Mouse (Mus musculus) thymus, postnatal 0 days (tissue): ENCODE results near the gene Zmym4. TPM values are rescaled to one million over a fixed set of nuclear protein-coding genes. Genes with fewer than 3 reads are reported as not detected.

Source experiments
- DNase-seq: peaks from one replicate; pipeline ENCODE4 v3.0.0-alpha.2; 2015; ENCODE audit warnings: low spot score
- polyA plus RNA-seq: library from polyadenylated mRNA; unstranded; fragments of >200 nt; fragmentation: Nextera tagmentation; extraction: Ambion mirVana; gene quantifications from 2 replicates; pipeline ENCODE4 v1.2.1, GENCODE M21; 2015

The Zmym4 gene
- polyA plus RNA-seq, 1 experiment from 2014 or later, result 14.3 TPM

GRCm38 (mm10) chr4:126943421-126943820 is 24.5 kb downstream of the Zmym4 start:
- no peak for DNase-seq

GRCm38 (mm10) chr4:126942846-126943245 is 25.1 kb downstream of the Zmym4 start:
- no peak for DNase-seq

DNA sequence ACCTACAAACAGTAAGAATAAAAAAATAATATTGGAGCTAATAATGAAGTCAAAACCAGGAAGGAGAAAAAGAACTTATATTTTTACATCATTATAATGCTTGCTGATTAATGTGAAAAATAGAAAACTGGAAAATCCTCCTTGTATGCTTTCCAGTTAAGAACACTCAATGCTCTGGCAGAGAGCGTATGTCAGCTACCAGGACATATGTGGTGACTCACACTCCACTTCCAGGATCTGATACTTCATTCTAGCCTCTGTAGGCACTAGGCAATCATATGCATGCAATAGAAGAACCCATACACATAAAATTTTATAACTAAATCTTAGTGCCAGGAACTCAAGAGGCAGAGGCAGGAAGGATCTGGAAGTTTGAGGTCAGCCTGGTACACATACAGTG is 40.2 kb downstream of the Zmym4 start:
- no peak for DNase-seq

DNA sequence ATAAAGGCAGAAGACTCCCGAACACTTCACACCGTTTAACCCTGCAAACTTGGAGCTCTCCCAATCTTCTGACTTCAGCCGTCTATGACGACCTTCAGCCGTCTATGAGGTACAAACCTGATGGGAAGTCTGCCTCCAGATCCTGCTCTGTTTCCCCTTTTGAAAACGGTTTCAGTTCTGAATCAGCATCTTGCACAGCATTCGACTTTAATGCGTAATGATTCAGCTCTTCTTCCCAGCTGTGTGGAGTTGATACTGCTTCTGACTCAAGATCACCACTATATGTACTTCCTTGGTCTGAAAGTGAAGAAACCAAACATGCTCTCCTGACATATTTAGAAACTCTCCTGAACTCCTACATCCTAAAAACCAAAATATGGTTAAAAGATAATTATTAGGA is 78.1 kb downstream of the Zmym4 start:
- no peak for DNase-seq

DNA sequence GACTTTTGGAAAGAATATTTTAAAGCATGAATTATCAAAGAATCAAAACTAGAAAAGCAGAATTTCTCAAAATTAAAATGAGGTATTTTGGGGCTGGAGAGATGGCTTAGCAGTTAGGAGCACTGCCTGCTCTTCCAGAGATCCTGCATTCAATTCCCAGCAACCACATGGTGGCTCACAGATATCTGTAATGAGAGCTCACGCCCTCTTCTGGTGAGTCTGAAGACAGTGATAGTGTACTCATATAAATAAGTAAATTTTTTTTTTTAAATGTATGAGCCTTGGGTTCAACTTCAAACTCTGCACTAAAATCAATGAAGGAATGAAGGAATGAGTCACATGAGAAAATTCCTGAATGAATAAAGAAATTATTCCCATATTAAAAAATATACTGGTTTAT is 82.0 kb downstream of the Zmym4 start:
- no peak for DNase-seq

DNA sequence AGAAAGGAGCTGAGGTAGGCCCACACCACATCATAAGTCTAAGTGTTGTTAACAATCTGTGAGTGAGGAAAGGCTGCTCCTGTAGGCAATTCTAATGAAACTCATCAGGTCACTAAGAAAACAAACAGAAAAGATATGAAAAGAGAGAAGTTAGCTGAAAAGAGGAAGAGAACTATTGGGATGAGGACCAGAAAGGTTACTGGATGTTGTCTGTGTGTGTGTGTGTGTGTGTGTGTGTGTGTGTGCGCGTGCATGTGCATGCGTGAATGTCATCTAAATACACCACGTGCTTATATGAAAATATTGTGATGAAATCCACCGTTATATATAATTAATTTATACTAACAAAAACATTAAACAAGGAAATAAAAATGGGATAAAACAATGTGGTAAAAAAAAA is 84.3 kb downstream of the Zmym4 start:
- no peak for DNase-seq

DNA sequence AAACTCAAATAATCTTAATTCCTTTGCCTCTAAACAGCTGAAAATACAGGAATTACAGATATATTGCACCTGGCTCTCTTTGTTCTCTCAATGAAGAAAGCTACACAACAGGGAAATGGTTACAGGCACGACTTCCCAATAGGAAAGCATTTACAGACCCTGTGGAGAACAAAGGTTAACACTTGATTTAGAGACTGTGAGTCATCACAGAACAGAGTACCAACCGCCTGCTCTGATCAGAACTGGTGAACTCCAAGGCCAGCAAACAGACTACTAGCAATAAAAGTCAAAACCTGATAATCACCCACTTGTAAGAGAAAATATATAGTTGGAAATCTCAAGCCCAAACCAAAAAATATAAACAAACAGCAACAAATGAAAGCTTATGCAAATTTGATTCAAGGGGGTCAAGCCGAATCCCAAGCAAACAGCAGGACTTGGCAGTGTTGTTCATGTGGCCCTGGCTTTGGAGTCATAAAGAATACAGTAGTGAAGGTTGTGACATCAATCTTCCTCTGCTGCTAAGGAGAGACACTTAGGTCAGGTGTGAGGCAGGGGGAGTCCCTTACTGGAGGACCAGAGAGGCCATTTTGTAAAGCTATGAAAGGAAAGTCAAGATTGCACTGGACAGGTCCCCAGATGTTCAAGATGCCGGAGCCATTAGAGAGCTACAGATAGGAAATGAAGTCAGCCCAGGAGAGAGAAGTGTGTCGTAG is 88.2 kb downstream of the Zmym4 start:
- no peak for DNase-seq

DNA sequence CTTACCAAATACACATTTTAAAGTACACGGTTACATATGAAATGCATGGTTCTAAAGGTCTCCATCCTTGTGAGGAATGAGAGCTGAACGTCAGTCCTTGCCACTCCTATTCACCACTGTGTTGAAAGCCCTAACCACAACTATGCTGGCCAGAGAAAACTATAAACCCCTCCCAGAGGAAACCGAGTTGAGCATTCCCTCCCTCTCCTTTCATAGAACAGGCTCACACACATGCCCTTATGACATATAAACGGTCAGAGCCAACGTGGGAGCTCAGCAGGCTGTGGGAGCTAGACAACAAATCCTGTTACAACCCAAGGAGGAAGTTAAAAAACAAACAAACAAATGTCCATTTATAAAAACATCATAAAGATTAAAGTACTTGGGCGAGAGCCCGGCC is 95.2 kb downstream of the Zmym4 start:
- no peak for DNase-seq

- no peak for DNase-seq
Observed at GRCm38 (mm10) chr4:126868699-126869098, 99.2 kb downstream of the Zmym4 start.

DNA sequence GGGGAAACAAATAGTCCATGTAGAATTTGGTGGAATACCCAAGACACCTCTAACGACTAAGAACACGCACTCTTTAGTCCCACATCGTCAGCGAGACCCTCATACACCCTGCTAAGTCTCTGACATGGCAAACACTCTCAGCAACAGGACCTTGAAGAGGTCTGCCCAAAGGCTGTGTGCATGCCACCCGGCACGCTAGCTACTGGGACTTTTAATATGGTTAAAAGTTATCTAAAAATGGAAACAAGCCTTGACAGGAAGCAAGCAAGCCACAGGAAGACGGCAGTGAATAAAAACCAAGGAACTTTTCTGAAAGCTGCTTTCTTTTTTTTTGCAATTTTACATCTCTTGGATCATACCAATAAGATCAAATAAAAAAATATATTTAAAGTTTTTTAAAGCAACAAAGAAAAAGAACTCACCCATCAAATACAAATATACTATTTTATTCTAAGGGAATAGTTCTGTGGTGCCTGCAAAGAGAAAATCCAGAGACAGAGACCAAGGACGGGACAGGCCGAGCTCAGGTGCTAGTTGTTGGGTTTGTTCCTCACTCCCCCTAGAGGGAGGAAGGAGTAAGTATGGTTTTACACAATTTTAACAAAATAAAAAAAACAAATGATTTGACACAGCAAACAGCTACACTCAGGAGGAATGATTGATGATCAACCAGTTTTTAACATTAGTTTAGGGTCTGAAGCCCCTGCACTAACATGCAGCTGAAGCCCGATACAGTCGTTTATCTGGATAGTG is 106.2 kb downstream of the Zmym4 start:
- peak; percentile 53 for DNase-seq

- no peak for DNase-seq
Observed at GRCm38 (mm10) chr4:126860268-126860986, 107.5 kb downstream of the Zmym4 start.

GRCm38 (mm10) chr4:126852971-126853370 is 115.0 kb downstream of the Zmym4 start:
- DNase-seq, result no peak

GRCm38 (mm10) chr4:126850778-126851080 is 117.2 kb downstream of the Zmym4 start:
- no peak for DNase-seq

DNA sequence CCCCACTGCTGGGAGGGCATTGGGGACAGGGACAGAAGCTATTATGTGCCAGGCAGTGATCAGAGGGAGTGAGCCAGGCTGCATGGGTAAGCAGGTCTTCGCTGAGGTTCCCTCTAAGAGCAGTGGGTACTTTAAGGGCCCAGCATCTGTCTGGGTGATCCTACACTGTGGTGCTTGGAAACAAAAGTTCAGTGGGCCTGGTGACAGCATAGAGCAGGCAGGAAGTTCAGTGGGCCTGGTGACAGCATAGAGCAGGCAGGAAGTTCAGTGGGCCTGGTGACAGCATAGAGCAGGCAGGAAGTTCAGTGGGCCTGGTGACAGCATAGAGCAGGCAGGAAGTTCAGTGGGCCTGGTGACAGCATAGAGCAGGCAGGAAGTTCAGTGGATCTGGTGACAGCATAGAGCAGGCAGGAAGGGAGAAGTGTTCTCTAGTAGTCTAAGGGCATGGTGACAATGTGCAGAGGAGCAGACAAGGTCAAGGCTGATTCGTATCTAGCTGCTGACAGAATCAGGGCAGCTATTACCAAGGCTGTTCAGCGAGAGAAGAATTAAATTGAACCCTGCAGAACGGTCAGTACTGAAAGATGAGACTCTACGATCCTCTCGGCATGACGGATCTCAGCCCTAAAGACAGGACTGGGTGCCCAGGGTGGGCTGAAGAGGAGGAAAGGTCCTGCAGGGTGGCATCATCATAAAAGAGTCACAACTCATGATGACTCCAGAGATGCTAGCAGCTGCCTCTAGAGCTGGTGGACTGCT is 117.7 kb downstream of the Zmym4 start:
- DNase-seq, result peak; percentile 24

DNA sequence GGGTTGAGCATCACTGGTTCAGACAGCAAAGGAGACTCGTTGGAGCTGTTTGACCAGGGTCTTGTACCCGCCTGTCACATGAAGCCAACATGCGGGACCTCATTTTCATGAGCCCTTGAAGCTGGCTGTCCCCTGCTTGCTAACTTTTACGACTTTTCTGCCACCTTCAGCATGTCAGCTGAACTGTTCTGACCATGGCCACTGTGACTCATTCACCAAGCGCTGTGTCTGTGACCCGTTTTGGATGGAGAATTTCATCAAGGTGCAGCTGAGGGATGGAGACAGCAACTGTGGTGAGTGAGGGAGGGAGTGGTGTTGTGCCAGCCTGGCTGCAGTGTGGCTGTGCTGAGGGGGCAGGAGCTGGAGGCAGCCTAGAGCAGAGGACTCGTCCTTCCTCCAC is 121.0 kb downstream of the Zmym4 start:
- DNase-seq, result no peak

DNA sequence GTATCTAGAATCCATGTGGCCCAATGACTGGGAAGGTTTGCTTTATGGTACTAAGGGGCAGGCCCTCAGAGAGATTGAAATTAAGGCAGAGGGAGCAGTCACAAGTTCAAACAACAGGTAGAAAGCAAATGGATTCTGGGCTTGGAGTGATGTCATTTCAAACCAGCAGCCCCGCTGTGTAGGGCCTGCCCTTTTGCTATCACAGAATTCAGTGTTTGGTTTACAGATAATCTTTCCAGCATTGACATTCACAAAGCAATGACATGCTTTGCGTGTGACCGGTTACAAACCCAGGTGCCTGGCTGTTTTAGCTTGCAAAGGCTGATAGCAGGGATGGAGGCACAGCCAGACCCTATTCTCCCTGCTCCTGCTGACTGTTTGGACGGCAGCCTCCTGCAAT is 122.3 kb downstream of the Zmym4 start:
- no peak for DNase-seq

GRCm38 (mm10) chr4:126842911-126843310 is 125.0 kb downstream of the Zmym4 start:
- no peak for DNase-seq

GRCm38 (mm10) chr4:126840996-126841560 is 126.9 kb downstream of the Zmym4 start:
- no peak for DNase-seq

- DNase-seq, result peak; percentile 68
Observed at GRCm38 (mm10) chr4:126839873-126840272, 128.1 kb downstream of the Zmym4 start.

- DNase-seq, result no peak
Observed at GRCm38 (mm10) chr4:126838799-126839198, 129.1 kb downstream of the Zmym4 start.

DNA sequence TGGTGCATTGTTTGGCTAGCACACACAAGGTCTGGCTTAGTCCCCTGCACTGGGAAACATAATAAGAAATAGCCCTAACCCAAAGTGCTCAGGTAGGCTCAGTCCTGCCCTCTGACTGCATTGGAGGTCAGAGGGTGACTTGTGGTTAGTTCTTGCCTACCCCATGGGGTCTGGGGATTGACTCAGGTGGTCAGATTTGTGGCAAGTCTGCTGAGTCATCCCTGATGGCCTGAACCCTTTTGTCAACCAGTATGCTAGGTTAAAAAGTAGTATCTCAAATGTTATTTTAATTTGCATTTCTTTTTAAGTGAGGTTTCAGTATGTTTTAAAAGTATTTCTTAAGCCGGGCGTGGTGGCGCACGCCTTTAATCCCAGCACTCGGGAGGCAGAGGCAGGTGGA is 136.8 kb downstream of the Zmym4 start:
- DNase-seq, result no peak
